Mouse (Mus musculus) layer of hippocampus, adult 2 months (tissue): Measurements from ENCODE around the gene Rgl3. TPM values are rescaled to one million over a fixed set of nuclear protein-coding genes. Genes with fewer than 3 reads are reported as not detected.

ENCODE experiments used
- DNase-seq, 2 experiments: peaks; one replicate each; pipeline ENCODE4 v3.0.0; 2022; ENCODE audit warnings: low spot score in 2 of 2
- H3K27ac ChIP-seq: fragments of 200-600 bp; 2 replicates; pipeline ENCODE4 v1.8.1; 2022
- H3K4me3 ChIP-seq: fragments of 200-600 bp; 2 replicates; pipeline ENCODE4 v1.8.1; 2022; ENCODE audit warnings: mild to moderate bottlenecking
- CTCF ChIP-seq: fragments of 200-600 bp; conservative IDR thresholded peaks from 2 replicates; pipeline ENCODE4 v1.8.1; 2022; ENCODE audit warnings: antibody characterized with exemption, mild to moderate bottlenecking, moderate library complexity
- total RNA-seq, 2 experiments: library from RNA; stranded (reverse); gene quantifications; 2 replicates each; pipeline ENCODE4 v1.2.3; 2021

Rgl3 gene
- total RNA-seq, 2 experiments from 2014 or later: 2.9 to 3.8 TPM

DNA sequence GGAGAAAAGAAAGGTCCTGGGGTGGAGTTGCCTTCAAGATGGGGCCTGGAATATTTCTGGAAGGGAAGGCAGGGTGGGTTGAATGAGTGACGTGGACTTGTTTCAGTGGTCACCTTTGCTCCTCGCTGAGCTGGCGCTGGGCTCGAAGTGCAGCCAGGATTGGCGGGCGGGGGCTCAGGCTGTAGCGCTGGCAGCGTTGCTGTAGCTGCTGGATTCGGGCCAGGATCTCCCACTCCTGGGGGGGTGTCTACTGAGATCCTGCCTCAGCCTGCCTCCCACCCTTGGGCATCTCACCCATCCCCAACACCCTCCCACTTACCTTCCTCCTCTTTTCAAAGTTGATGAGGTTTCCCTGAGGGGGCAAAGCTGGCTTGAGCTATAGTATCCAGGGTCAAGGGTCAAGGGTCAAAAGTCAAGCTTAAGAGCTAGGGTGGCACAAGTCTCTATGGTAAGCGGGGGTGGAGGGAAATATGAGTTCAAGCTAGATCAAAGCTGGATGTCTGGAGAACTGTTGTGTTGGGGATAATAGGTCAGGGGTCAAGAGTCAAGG lies 12.5 kb downstream of the Rgl3 start:
- Histone ChIP-seq H3K27ac (no peak overlapping the region), H3K4me3 (no peak overlapping the region)
- TF ChIP-seq CTCF: no peak

DNA sequence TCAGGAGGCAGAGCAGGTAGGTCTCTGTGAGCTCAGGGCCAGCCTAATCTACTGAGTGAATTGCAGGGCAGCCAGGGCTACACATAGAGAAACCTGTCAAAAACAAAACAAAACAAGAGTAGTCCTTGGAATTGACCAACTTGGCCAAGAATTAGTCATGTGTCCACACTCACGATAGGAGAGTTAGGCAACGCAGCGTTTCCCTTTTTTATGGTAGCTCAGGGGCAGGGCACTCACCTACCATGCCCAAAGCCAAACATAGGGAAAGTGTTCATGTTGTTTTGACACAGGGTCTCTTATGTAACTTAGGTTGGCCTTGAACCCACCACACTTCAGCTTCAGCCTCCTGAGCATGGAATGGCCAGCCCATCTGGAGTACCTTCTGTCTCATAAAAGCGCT lies 19.9 kb downstream of the Rgl3 start:
- DNase-seq: no peak
- TF ChIP-seq CTCF: no peak
- H3K27ac ChIP-seq: no peak overlapping the region
- H3K4me3 ChIP-seq: no peak overlapping the region

More for the DNA sequence above, 12.5 kb downstream of the Rgl3 start:
- no peak for DNase-seq

DNA sequence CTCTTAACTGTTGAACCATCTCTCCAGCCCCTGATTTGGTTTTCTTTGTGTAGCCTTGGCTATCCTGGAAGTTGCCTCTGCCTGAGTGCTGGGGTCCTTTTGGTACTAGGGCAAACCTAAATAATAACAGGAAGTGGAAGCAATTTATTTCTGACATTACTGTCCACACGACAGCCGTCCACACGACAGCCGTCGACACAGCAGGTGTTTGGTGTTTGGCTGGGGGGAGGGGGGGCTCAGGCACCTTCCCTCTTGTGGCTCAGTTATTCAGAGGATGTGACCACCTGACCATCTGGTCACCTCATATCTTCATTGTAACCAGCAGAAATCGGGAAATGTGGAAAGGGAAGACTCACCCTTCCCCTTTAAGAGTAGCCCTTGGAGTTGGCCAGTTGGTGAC lies 20.4 kb downstream of the Rgl3 start:
- Histone ChIP-seq H3K27ac (no peak overlapping the region), H3K4me3 (no peak overlapping the region)
- no peak for DNase-seq
- TF ChIP-seq CTCF: no peak

DNA sequence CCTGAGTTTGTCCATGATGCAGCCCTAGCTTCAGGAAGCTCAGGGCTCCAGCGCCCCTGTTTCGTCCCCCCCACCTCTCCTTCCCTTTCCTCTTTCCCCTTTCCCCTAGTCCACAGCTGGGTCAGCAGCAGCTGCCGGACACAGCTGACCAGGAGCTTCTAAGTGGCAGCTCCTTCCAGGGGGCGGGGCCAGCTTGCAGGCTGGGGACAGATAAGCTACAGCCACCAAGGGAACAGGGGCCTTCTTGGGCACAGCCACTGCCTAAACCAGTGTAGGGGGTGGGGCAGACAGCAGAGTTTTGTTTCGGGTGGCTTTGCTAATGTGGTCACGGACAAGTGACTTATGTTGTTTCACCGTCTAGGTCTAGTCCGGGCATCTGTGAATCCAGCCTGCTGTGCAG lies 25.8 kb downstream of the Rgl3 start, which contains the start of gene Epor:
Gene Epor (minus strand): TSS at position 90 of the 400 bp plus-strand sequence.
- H3K4me3 ChIP-seq: peak within 1 kb of the TSS; percentile 61
- peak within 1 kb of the TSS; percentile 80 for H3K27ac ChIP-seq
- no peak for TF ChIP-seq CTCF
- no peak for DNase-seq

DNA sequence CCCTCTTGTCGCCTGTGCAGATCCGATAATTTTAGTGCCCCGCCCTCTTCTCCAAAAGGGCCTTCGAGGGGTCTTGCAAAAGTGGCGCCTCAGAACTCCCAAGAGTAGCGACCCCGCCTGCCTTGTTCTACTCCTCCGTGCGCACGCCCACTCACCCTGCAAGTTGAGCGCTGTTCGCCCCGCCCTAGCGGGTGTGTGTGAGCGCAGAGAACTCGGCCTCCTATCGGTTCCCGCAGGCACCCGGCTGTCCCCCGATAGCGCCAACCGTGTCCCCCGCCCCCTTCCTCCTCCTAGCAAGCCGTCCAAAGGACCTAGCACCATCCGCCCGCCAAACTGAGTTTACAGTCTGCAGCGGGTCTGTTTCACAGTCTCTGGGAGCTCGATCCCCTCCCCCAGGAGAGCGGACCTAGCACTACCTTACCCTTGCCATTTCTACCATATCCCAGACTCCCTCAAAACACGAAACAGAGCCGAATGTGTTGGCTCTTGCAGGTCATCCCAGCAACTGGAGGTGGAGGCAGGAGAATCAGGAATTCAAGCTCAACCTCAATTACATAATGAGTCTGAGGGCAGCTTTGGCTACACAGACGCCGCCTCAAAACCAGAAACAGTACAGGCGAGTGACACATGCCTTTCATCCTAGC lies 26.7 kb downstream of the Rgl3 start:
- TF ChIP-seq CTCF: peak; percentile 56
- Histone ChIP-seq H3K4me3 (peak overlapping the region; percentile 61), H3K27ac (peak overlapping the region; percentile 80)
- DNase-seq: peak; percentile 75 to 84

DNA sequence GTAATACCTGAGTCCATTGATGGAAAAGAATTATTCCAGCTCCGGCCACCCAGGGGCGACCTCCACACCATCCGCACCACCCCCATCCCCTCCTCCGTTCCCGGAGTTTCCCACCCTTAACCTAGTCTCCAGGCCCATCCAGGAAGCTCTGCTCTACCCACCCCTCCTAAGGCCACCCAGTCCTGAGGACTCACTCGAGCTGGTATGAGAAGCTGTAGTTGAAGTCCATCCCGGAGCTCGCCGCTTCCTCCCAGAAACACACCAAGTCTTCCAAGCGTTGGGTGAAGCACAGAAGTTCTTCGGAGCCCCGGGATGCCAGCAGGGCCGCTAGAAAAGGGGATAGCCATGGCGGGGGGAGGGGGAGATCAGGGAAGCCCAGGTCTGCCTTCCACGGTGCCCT lies 27.2 kb downstream of the Rgl3 start:
- Histone ChIP-seq H3K27ac (peak overlapping the region; percentile 80), H3K4me3 (peak overlapping the region; percentile 61)
- no peak for DNase-seq
- TF ChIP-seq CTCF: no peak

DNA sequence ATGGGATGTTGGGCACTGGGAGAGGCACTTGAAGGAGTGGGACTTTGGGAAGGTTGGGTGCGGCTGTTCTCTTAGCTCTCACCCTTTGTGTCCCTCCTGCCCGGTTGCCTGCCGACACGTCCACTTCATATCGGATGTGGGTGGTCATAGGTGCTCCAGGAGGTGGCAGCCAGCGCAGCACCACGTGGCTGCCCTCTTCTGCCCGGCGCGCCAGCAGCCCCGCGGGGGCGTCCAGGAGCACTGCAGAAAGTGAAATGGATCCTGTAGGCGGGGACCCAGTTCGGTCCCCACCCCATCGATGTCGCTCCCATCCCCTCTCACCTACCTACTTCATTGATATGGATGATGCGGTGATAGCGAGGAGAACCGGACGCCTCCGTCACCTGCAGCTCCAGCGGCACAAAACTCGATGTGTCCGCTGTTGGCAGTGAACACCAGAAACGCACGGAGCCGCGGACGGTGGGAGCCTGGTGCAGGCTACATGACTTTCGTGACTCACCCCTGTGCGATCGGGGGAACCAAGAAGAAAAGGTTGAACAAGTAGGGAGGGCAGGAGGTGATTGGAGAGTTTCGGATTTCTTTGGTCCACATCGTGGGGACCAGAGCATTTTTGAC lies 27.8 kb downstream of the Rgl3 start:
- TF ChIP-seq CTCF: no peak

DNA sequence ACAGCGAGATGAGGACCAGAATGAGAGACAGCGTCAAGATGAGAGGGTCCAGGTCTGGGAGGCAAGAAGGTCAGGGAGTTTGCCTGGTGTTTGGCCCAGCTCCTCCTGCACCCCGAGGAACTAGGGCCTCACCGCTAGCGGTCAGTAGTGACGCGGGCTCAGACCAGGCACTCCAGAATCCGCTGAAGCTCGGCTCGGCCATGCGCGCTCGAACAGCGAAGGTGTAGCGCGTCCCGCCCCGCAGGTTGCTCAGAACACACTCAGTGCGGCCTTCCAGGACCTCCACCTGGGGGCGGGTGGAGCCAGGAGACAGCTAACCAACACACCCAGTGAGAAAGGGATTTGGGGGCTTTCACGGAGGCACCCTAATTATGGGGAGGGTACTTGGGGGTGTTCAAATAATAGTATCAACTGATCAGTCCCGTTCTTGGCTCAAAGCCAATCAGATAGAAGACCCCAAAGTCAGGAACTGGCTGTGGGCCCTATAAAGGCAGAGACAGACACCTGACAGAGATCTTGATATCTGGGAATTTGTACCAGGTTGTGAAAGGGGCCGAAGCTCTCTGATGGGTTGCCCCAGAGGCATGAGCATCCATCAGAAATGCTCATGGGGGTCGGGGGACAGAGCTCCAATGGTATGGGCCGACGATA lies 28.6 kb downstream of the Rgl3 start:
- Histone ChIP-seq H3K27ac (peak overlapping the region; percentile 80; the same call in 1 of the 2 replicates), H3K4me3 (peak overlapping the region; percentile 61; the same call in 1 of the 2 replicates)
- DNase-seq: no peak
- TF ChIP-seq CTCF: no peak; the same call in 1 of the 2 replicates

More for the DNA sequence above, 27.8 kb downstream of the Rgl3 start:
- H3K4me3 ChIP-seq: peak overlapping the region; percentile 61
- DNase-seq: no peak
- peak overlapping the region; percentile 80; the same call in 1 of the 2 replicates for H3K27ac ChIP-seq

DNA sequence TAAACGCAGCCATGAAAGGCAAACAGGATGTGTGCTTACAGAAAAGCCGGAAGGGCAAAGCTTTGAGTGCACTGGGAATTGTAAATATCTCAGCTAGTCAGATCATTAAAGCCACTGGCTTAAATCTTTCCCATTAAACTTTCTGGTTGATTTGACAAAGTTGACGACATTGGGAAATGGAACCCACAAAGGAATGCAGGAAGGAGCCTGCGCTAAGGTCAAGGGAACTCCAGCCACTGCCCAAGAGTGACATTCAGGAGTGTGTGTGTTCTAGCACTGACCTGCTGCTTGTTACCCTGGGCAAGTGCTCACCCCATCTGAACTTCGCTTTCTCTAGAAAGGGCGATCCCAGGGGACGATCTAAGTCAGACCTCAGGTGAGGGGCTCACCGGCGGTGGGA lies 29.1 kb downstream of the Rgl3 start:
- Histone ChIP-seq H3K27ac (peak overlapping the region; percentile 62; the same call in 1 of the 2 replicates), H3K4me3 (no peak overlapping the region)
- DNase-seq: no peak
- no peak for TF ChIP-seq CTCF

DNA sequence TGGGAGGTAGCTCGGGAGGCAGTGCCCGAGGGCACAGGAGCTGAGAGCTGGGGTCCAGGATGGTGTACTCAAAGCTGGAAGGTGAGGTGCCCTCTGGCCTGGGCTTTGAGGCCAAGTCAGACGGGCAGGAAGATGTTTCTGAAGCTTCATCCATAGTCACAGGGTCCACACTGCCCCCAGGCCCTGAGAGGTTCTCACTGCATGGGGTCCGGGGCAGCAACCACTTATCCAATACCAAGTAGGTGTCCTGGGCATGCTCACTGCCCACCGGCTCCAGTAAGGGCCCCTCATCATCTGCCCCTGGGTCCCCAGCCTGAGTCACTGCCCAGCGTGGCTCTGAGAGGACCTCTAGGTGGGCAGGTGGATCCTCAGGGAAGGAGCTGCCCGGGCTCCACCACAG lies 30.0 kb downstream of the Rgl3 start:
- H3K4me3 ChIP-seq: no peak overlapping the region
- TF ChIP-seq CTCF: no peak
- DNase-seq: no peak
- no peak overlapping the region for H3K27ac ChIP-seq

DNA sequence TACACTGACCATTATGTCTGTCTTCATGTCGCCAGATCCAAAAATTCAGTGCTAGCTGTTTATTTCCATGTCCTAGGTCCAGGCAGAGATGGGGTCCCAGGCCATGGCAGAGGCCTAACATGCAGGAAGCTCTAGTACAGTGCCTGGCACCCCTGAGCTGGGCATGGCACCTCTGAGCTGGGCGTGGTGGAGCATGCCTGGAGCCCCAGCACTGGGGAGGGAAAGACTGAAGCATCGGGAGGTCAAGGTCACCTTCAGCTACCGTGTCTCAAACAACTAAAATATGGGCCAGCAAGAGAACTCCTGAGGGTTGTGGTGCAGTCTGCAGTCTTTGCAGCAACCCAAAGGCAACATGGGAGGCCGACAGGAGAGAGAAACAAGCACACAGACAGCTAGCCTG lies 30.9 kb downstream of the Rgl3 start:
- no peak overlapping the region for H3K4me3 ChIP-seq
- no peak for TF ChIP-seq CTCF
- H3K27ac ChIP-seq: no peak overlapping the region
- DNase-seq: no peak

DNA sequence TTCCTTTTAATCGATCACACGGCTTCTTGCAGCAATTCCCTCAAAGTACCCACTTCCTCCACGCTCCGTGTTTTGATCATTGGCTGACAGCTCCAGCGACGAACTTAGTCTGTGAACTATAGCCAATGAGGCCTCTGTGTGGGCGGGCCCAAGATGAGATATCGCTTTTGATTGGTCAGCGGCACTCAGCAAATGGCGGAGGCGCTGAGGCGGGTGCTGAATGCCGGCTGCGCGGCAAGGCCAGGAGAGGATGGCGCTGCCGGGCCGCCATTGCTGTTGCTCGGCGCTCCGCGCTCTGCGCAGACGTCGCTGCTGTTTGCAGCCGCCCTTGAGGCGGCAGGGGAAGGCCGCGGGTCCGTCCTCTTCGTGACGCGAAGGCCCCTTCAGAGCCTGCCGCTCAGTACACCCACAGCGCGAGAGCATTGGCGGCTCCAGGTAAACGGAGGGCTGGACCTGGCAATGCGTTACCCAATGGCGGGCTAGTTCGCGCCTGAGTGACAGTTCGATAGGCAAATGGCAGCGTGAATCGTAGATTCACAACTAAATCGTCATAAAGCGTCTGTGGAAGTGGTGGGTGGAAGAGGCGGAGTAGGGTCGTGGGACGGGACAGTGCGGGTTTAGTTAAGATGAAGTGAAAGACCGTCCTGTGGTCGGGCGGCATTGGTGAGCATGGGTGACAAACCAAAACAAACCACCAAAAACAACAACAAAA lies 33.5 kb downstream of the Rgl3 start, which contains the start of gene Swsap1:
Gene Swsap1 (plus strand): TSS at position 186 of the 712 bp plus-strand sequence.
- peak within 1 kb of the TSS; percentile 99 for H3K27ac ChIP-seq
- no peak; the same call in 1 of the 2 replicates for TF ChIP-seq CTCF
- DNase-seq: peak; percentile 97 to 99
- peak within 1 kb of the TSS; percentile 64 for H3K4me3 ChIP-seq

DNA sequence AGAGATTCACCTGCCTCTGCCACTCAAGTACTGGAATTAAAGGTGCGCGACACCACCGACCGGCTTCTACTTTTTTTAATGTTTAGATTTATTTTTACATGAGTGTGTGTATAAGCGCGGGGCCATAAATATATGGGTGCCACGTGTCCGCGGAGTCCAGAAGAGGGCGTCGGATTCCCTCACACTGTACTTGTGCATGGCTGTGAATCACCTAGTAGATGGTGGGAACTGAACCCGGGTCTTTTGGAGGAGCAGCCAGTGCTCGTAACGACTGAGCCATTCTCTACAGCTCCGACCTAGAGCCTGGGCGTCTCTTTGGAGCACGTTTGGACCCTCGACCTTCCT lies 34.0 kb downstream of the Rgl3 start:
- DNase-seq: no peak
- peak; percentile 56 for TF ChIP-seq CTCF
- Histone ChIP-seq H3K4me3 (peak overlapping the region; percentile 64), H3K27ac (peak overlapping the region; percentile 99)
